Mouse (Mus musculus): Measurements from ENCODE around the gene Gldc. TPM values are rescaled to one million over a fixed set of nuclear protein-coding genes. Genes with fewer than 3 reads are reported as not detected.
"Not testable (repeated sequence)": the region's sequence is repeated elsewhere in the genome, so short reads cannot be mapped to it uniquely, and the experiment has no call there.

Gene Gldc
- total RNA-seq (2022) = 10 to 100 TPM; 19.8 to 21.3 (median 21.2) TPM

GRCm38 (mm10) chr19:30174919-30175571 is at the start of gene Gldc:
Gene Gldc (minus strand): TSS chr19:30175429.
- DNase-seq (ENCODE audit: low spot score in 2 of 2) = peak; percentile 34

DNA sequence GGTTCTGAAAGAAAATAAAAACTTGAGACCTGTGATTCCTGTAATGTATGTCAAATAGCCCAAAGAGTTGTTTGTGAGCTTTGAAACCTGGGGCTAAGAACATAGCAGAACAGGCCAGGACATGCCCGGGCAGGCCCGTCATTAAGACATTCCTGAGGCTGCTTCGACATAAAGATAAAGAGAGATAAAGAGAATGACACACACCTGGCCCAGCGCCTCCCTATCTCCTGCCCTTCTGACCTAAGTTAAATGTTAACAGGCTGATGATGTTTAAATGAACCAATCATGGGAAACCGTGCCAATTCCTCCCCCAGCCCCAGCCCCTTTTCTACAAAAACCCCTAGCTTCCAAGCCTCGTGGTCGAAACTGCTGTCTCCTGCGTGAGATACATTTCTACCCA is 47.4 kb upstream of the Gldc start:
- not testable (repeated sequence) for DNase-seq (ENCODE audit: low spot score in 2 of 2)

DNA sequence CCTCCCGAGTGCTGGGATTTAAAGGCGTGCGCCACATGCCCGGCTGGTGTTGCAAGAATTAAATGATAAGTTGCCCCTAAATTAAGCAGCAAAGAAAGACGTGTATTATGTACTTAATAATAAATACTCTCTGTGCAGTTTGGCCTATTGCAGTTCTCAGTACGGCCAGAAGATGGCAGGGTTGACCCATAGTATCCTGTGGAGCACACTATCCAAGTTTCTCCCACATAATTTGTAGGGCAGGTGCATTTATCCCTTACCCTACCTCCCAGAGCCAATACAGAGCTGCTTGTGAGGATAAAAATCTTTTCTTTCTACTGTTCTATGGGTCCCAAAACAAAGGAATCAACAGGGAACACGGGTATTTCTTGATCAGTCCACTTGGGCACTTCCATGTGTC is 42.1 kb upstream of the Gldc start:
- DNase-seq (ENCODE audit: low spot score in 2 of 2) = peak in 1 of 2 experiments; percentile 42

GRCm38 (mm10) chr19:30216186-30216585 is 41.0 kb upstream of the Gldc start:
- DNase-seq (ENCODE audit: low spot score in 2 of 2) = no peak

- not testable (repeated sequence) for DNase-seq (ENCODE audit: low spot score in 2 of 2)
Measured at GRCm38 (mm10) chr19:30215736-30216135, 40.5 kb upstream of the Gldc start.

DNA sequence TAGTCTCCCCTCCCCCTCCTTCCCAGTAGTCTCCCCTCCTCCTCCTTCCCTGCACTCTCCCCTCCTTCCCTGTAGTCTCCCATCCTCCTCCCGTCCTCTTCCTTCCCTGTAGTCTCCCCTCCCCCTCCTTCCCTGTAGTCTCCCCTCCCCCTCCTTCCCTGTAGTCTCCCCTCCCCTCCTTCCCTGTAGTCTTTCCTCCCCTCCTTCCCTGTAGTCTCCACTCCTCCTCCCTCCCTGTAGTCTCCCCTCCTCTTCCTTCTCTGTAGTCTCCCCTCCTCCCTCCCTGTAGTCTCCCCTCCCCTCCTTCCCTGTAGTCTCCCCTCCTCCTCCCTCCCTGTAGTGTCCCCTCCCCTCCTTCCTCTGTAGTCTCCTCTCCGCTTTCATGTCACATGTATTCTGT is 38.8 kb upstream of the Gldc start:
- DNase-seq (ENCODE audit: low spot score in 2 of 2) = no peak

- not testable (repeated sequence) for DNase-seq (ENCODE audit: low spot score in 2 of 2)
Measured at GRCm38 (mm10) chr19:30209006-30209405, 33.8 kb upstream of the Gldc start.

- DNase-seq (ENCODE audit: low spot score in 2 of 2) = no peak
Measured at GRCm38 (mm10) chr19:30206981-30207380, 31.8 kb upstream of the Gldc start.

GRCm38 (mm10) chr19:30205874-30206273 is 30.6 kb upstream of the Gldc start:
- no peak for DNase-seq (ENCODE audit: low spot score in 2 of 2)

DNA sequence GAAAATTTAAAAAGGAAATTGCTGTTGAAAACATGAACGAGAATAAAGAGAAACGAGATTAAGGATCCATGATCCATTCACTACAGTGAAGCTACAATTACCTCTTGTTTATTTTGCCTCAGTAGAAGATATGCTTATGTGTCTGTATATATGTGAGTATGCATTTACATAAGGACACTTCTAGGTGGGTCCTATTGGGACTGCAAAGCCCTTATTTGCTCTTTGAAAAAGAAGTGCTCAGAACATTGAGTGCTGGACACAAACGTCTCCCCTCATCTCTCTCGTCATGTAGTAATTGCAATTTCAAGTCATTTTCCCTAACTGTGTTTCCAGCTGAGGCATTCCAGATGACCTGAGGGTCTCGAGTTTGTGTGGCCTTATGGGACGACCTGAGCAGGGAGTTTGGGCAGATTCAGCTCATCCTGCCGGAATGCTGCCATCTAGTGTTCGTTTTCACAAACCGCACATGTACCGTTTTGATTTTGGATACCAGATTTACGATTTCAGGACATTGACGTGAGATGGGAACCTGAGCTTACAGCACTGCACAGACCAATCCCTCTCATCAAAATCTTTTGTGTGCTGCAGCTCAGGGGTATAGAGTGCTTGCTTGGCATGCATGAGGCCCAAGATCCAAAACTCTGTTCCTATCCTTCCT is 30.1 kb upstream of the Gldc start:
- DNase-seq (ENCODE audit: low spot score in 2 of 2) = peak in 1 of 2 experiments; percentile 8

DNA sequence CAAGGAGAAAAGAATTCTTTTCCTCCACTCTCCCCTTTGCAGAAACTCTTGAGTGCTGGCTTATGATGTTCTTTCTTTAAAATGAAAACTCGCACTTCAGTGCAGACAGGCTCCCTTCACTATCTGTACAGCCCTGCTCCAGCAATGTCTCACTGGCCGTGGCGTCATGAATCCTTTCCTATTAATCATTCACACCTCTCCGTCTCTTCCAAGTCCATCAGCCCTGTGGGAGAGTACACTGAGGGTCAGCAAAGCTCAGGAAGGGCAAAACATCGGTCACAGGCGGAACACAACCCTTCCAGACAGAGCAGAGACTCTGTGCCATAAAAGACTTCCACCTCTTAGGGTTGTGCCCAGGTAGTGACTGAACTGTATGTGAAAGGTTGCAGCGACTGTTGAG is 26.9 kb upstream of the Gldc start:
- DNase-seq (ENCODE audit: low spot score in 2 of 2) = no peak

- no peak for DNase-seq (ENCODE audit: low spot score in 2 of 2)
Measured at GRCm38 (mm10) chr19:30194999-30195398, 19.8 kb upstream of the Gldc start.

GRCm38 (mm10) chr19:30187232-30187631 is 12.0 kb upstream of the Gldc start:
- no peak for DNase-seq (ENCODE audit: low spot score in 2 of 2)

DNA sequence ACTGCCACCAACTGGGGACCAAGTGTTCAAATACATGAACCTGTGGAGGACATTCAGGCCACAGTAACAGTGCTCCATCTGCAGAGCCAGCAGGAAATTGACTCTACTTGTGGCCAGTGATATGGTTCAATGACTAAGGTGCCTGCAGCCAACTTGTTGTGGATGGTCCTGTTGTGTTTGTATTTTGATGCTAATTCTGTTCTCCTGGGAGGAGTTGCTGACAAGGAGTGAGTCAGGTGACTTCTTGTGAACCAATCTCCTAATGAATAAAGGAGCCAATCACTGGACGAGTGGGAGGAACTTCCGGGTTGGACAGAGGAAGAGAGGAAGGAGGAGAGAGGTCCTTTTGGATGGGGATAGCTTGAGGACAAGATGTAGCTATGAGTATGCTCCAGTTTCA is 10.3 kb upstream of the Gldc start:
- DNase-seq (ENCODE audit: low spot score in 2 of 2) = no peak

GRCm38 (mm10) chr19:30179979-30180378 is 4.8 kb upstream of the Gldc start:
- DNase-seq (ENCODE audit: low spot score in 2 of 2) = no peak

DNA sequence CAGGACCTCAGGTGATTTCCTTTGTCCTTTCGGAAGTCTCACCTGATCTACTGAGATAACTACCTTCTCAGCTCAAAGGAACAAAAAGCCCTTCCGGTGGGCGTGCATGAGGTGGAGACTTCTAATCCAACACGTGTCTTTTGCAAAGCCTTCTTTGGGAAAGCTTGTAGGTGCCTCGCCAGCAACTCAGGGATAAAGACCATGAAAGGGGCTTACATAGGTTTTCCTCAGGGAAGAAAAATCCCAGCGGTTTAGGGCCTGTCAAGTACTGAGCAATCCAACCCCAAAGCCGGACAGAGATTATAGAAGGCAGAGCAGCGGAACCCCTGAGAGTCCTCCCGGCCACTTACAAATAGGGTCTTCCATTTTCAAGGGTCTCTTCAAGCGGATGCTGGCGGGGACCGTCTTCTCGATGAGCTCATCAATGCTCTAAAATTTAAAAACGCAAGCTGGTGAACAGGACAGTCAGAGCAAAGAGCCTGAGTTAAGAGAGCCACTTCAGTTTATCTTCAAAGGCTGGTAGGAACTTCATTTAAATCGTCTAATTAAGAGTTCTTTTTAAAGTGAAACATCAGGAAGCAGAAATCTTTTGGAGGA is 1.1 kb downstream of the Gldc start:
- DNase-seq (ENCODE audit: low spot score in 2 of 2) = no peak

DNA sequence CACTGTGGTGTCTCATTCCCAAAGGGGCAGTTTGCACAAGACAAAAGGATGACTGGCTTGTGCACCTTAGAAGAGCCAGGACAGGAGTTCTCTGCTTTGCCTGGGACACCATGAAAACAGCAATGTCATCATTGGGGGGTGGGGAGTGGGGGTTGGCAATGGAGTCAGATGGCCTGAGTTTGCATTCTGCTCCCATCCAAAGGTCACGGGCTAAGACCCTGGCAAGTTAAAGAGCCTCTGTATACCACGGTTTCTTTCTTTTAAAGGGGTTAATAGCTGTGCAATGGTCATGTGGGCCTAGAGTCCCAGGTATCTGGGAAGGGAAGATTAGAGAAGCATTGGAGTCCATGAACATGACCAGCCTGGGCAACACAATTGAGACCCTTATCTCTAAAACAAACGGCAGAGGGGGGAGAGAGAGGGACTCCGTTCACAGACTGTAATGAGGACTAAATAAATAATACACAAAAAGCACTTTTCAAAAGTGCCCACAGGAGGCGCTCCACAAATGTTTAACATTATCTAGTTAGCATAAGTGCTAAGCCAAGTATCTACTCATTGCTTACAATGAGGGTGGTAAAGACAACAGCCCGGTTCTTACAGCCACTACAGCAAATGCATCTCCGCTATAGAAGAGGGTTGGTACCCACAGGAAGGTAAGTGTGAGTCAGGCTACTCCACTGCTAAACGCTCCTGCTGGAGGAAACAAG is 3.7 kb downstream of the Gldc start:
- no peak for DNase-seq (ENCODE audit: low spot score in 2 of 2)

- no peak for DNase-seq (ENCODE audit: low spot score in 2 of 2)
Measured at GRCm38 (mm10) chr19:30170319-30170718, 4.9 kb downstream of the Gldc start.

DNA sequence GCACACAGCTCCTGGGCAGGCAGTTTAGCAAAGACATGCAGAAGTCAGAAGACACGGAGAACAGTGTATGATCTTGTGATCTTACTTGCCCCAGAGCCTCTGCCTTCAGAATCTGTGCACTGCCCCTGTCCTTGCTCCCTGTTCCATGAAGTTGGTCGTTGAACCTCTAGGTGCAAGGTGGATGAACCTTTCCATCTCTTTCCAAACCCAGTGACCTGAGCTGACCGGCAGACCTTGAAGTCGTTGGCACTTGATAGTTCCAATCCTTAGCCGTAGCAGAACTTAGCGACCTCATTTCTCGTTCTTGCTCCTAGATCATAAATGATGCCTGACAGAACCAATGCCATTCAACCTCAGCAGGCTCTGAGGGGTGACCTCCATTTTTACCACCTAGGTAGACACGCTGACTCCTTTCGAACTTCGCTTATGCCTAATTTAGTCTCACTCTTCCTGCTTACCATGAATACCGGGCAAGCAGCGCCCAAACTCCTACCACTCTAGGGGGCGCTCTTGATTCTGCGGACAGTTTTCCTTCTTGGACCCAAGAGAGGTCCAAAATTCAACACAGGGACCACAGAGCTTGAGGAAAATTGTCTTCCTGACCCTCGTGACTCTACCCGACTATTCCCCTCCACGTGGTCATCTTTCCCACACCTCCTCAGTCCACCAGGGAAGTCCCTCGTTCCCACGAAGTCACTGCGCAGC is 8.3 kb downstream of the Gldc start:
- no peak for DNase-seq (ENCODE audit: low spot score in 2 of 2)

GRCm38 (mm10) chr19:30164228-30164627 is 11.0 kb downstream of the Gldc start:
- DNase-seq (ENCODE audit: low spot score in 2 of 2) = no peak

- no peak for DNase-seq (ENCODE audit: low spot score in 2 of 2)
Measured at GRCm38 (mm10) chr19:30162808-30163207, 12.4 kb downstream of the Gldc start.
